Mouse (Mus musculus): ENCODE measurements around the gene Kif18a.

DNA sequence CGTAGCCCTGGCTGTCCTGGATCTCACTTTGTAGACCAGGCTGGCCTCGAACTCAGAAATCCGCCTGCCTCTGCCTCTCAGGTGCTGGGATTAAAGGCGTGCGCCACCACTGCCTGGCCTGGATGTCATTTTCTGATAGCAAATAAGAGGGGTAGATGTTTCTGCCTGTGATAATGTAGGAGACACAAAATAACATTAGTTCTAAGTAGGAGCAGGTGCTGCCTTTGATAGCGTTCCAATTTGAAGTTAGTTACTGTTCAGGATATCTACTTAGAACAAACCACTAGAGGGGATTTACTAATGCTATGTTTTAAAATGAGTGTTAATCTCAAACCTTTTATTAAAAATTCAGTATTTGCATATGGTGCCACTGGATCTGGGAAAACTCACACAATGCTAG lies 8.8 kb downstream of the Kif18a start:
- TF ChIP-seq CTCF (IDR thresholded peaks at IDR 0.05; ENCODE audit: extremely low read depth, insufficient read depth, insufficient read length, insufficient replicate concordance): no peak
- no peak for TF ChIP-seq POLR2A (IDR thresholded peaks at IDR 0.05; ENCODE audit: low read depth, low read length)
